Mouse (Mus musculus) testis, adult 2 months (tissue): ENCODE measurements at regions not wholly inside any gene's neighbourhood (a gene's known extent, or its start where the extent isn't known, plus 50 kb on each side); places are given as distances from the start of the nearest gene placed in this dataset.

Source experiments
- CTCF ChIP-seq: fragments of 200-500 bp; IDR thresholded peaks from 2 replicates; pipeline ENCODE4 v1.5.1; 2012; ENCODE audit warnings: low read depth, mild to moderate bottlenecking, inconsistent platforms, low read length, moderate library complexity; ENCODE audit not compliant: control insufficient read depth, insufficient read depth, insufficient replicate concordance
- POLR2A ChIP-seq: fragments of 200-500 bp; IDR thresholded peaks from 2 replicates; pipeline ENCODE4 v1.6.1; 2012; ENCODE audit warnings: low read depth, mild to moderate bottlenecking, inconsistent platforms, low read length, moderate library complexity; ENCODE audit not compliant: control insufficient read depth

GRCm38 (mm10) chr10:66932544-66932943 is 163.4 kb upstream of the Jmjd1c start:
- TF ChIP-seq CTCF (no peak), POLR2A (no peak)
